Mouse (Mus musculus): ENCODE data around the gene Acat3.
A peak's percentile ranks its signal among the peaks of the same experiment; 100 is the strongest.
"Not testable (repeated sequence)": the region's sequence is repeated elsewhere in the genome, so short reads cannot be mapped to it uniquely, and the experiment has no call there.

The Acat3 gene

DNA sequence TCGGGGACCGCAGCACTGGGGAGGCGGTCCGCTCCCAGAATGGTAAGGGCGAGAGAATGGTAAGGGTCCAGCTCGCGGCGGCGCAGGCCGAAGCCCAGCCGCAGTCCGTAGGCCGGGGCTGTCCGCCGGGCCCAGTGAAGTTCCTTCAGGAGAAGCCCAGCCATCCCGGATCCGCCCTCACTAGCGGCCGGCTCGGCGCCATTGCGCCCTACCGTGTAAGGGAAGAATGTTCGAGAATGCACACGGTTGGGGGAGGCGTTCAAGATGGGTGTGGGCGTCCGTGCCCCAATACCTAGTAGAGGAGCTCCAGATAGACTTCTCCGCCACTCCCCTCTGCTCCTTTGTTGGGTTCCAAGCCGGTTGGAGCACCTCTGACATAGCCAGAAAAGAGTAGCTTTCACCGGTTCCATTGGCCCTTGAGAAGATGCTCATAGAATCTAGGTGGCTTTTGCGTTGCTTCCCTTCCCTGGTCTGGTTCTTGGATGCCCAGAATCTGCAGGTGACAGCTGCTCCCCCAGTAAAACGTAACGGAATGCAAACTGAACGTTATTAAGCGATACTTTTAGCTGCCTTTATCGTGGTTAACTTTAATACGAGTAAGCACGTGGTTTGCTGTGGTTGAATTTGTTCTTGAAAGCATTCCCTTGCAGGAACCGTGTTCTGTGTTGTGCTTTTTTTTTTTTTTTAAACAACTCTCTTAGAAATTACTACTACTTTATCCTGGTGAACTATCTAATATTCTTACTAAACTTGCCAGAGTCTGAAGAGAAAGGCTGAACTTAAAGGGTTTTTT, 23.6 kb downstream of the Acat3 start:
- peak; percentile 61 to 83 for DNase-seq (ENCODE audit: low spot score in 2 of 2)

DNA sequence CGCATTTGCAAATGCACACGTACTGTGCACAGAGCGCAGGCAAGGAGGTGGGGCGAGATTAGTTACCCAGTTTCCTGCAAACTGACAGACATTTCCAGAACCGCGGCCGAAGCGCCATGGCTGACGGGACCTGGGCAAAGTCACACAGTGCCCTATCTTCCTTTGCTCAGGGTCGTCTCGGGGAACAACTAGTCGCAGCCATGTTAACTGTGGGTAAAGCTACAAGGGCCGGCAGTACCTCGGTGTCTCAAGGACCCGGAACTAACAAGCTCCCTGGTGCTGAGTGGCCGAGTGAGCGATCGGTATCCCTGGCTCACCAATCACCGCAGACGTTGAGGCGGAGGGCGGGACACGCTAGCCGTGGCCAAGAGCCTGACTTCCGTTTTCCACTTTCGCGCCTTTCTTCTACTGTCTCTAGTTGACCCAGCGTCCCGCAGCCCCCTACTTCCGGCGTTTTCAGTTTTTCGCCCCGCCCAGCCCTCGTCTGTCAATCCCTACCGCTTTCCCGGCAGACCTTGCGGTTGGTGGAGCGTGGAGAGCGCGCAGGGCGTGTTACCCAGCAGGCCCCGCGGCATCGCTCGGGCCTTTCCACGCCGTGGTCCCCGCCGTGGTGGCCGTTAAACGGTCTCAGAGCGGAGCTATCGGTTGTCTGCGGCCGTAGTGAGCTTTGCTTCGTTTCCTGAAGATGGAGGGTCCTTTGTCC, 24.4 kb downstream of the Acat3 start, which contains the start of gene Mrpl18:
TSS of gene Mrpl18 (minus strand) at position 465 of the 703 bp plus-strand sequence.
- DNase-seq (ENCODE audit: low spot score in 2 of 2), result peak; percentile 98

GRCm38 (mm10) chr17:12915488-12915880, 24.9 kb downstream of the Acat3 start, which contains the start of gene Tcp1:
Tcp1 (plus strand) TSS chr17:12915701.
- DNase-seq (ENCODE audit: low spot score in 2 of 2), result peak in 1 of 2 experiments; percentile 73

DNA sequence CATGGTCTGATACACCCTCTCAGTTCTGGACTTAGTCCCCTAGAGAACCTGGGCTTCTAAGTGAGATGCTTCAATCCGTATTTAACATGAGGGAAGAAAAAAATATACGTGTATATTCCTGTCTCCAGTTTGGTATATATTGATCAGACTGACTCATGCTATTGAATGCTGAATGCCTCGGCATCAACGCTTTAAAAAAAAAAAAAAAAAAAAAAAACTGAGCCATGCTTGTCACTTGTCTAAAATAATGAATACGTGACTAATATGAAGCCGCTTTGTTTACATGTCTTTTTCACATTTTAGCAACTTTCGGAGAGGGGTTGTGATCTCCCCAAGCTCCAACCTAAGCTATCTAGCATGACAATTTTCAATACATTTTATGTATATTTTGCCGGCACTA, 30.0 kb downstream of the Acat3 start:
- no peak for DNase-seq (ENCODE audit: low spot score in 2 of 2)

DNA sequence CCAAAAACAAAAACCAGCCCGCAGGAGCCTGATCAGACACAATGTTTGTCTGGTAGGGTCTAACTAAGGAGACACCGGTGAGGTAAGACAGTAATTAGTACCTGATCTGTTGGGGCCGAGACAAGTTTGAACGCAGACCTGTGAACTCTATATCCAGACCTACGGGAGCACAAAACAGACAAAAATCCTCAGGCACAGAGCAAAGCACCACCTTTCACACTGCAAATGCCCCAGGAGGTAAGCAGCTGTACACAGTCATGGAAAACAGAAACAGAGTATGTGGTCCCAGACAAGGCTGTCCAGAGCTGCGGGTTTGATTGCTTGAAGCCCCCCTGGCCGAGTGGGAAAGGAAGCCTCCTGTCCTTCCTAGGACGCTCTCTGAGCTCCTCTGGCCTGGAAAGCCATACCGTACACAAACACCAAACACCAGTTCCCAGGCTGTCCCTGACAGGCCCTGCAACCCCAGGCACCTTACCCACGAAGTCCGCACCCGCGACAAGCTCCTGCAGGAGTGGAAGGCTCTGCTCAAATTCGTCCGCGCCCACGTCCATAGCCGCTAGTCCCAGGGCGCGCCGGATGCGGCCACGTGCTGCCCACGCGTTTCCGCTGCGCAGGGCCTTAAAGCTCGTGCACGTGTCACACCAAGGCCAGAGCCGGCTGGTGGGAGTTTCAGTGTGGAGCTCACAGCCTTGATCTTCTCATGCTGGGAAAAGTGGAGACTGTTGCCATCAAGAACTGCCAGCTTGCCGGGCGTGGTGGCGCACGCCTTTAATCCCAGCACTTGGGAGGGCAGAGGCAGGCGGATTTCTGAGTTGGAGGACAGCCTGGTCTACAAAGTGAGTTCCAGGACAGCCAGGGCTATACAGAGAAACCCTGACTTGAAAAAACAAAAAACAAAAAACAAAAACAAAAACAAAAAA, 30.8 kb downstream of the Acat3 start, which contains the start of gene Pnldc1:
TSS of gene Pnldc1 (minus strand) at position 870 of the 920 bp plus-strand sequence.
- DNase-seq (ENCODE audit: low spot score in 2 of 2), result no peak

DNA sequence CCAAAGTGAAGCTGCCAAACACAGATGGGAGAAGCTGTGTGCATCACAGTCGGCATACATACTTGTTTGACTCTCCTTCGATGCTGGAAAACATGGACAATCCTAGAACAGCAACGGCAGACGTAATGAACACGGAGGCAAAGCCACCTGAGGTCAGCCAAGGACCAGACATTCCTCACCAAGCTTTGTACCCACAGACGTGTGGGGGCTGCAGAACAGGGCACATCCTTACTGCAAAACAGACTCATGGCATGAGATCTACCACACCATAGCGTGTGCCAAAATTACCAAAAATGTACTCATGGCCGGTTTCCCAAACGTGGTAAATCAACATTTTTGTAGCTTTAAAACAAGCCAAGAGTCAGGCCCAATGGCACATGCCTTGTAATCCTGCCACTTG, 34.0 kb downstream of the Acat3 start:
- no peak for DNase-seq (ENCODE audit: low spot score in 2 of 2)

GRCm38 (mm10) chr17:12905810-12906209, 34.6 kb downstream of the Acat3 start:
- no peak for DNase-seq (ENCODE audit: low spot score in 2 of 2)

- no peak for DNase-seq (ENCODE audit: low spot score in 2 of 2)
Observed at GRCm38 (mm10) chr17:12904349-12904748, 36.1 kb downstream of the Acat3 start.

DNA sequence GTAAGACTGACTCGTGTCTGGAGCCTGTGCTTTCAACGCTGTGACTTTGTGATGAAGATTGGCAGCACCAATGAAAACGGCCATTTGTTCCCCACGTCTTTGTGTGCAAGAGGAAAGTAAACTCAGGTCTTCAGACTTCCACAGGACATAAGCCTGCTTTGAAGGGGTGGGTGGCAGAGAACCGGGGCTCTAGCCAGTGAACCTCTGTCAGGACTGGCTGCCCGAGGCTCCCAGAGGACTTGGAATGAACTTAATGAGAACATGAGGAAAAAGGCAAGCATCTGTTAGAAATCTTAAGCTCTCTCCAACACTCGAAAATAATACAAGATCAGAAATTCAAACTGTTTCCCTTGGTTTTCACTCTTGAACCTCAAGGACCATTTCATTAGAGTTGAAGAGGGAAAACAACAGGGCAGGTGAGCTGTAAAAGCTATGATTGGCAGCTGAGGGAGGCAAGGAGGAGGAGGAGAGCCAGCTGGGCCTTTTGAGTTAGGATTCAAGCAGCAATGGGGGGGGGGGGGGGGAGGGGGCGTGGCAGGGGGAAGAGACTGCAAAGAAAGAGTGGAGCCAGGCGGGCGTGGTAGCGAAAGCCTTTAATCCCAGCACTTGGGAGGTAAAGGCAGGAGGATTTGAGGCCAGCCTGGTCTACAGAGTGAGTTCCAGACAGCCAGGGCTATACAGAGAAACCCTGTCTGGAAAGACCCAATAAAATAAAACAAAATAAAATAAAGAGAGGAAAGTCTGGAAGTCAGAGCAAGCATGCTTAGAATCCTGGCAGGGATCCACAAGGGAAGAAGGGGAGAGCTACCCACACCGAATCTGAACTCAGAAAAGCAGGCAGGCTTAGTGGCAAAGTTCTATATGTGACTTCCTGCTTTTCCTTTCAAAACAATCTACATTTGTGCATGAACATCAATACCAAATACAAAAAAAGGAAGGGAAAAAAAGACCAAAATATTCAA, 36.7 kb downstream of the Acat3 start:
- DNase-seq (ENCODE audit: low spot score in 2 of 2), result no peak

DNA sequence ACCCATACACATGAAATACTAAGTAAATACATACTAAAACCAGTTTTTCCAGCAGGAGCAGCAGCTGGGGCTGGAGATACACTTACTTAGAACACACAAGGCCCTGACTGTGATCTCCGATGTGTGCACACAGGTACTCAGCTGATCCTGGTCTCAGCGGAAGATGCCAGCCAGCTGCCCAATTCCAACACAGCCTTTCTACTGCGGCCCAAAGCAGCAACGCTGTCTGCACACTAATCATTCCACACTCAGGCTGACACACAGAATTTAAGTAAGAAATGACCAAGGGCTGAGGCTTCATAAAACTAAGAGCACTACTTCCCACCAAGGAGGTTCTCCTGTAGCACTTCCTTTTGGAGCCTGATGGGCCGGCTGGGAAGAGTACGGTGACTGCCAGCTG, 38.1 kb downstream of the Acat3 start:
- DNase-seq (ENCODE audit: low spot score in 2 of 2), result no peak

- not testable (repeated sequence) for DNase-seq (ENCODE audit: low spot score in 2 of 2)
Observed at GRCm38 (mm10) chr17:12898607-12899006, 41.8 kb downstream of the Acat3 start.

DNA sequence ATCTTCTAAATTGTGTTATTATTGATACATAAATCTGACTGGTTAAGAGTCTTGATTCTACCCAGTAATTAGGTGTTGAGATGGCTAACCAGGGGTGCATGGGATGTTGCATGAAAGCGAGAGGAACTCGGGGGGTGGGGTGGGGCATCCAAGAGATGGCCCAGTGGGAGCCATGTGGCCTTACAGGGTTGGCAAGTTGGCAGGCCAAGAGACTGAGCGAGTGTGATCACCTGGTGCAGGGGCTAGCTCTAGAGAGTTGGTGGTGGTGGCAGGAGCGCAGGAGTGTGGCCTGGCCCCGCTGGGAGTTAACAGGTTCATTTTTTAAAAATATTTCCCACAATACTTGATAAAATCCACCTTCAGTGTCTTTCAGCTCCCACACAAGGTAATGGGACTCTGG, 42.7 kb downstream of the Acat3 start:
- no peak for DNase-seq (ENCODE audit: low spot score in 2 of 2)

DNA sequence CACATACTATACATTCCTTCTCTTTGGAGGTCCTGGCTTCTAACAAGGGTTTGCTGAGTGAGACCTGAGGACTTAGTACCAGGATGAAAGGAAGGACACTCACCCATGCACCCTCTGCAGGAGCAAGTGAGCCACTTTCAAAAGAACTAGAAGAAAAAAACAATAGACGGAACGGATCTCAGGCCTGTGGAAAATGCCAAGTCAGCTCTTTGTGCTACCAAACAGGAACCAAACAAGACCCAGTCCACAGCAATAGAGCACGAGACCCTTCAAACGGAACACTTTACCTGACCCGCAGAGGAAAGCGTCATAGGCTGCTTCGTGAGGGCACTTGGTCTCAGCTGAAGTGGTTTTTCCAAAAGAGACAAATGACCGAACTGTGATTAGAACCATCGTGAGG, 48.4 kb downstream of the Acat3 start:
- no peak for DNase-seq (ENCODE audit: low spot score in 2 of 2)

- no peak for DNase-seq (ENCODE audit: low spot score in 2 of 2)
Observed at GRCm38 (mm10) chr17:12891054-12891453, 49.3 kb downstream of the Acat3 start.

DNA sequence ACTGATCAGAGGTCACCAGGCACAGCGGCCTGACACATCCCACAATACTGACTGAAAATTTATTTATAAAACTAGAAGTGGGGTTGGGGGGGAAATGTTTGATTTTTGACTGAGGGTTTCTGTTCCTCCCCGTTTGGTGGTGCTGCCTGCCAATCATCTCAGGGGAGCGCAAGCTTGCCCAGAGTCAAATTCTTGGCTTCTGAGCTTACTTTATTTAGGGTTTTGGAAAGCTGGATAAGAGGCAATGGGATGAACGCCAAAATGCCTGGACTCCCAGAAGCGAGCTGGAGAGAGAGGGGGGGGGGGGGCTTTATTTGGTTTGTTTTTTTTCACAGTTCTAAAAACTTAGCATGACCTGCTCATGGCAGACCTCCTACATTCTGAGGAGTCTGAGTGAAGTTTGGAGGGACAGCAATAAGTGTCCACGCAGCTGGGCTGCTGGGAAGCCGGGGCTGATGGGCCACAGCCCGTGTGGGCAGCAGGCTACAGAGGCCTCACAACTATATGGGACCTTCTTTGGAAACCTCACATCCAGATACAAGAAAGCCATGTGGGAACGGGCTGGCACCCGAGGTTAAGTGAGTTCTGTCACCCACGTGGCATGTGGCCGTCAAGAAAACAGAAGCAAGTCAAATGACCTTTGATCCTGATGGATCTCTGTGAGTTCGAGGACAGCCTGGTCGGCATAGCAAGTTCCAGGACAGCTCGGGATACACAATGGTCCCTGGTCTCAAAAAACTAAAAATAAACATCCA, 53.2 kb downstream of the Acat3 start:
- no peak for DNase-seq (ENCODE audit: low spot score in 2 of 2)

DNA sequence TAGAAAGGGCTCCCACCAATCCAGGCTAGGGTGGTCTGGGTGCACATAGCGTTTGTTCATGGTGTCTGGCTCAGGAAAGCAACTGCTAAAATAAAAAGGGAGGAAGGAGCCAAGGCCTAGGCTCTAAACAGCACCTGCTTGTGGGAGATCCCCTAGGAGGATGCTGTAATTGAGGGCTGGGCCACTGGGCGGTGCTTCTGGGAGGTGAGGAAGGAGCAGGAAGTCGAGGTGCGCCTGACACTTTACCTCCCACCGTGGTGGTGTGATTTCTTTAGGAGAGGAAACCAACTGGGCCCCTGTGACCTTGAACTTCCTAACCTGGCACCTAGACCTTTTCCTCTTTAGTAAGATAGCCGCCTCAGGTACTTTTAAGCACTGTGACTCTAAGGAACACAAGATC, 53.8 kb downstream of the Acat3 start:
- no peak for DNase-seq (ENCODE audit: low spot score in 2 of 2)

- no peak for DNase-seq (ENCODE audit: low spot score in 2 of 2)
Observed at GRCm38 (mm10) chr17:12881216-12881615, 59.2 kb downstream of the Acat3 start.

GRCm38 (mm10) chr17:12880178-12880577, 60.2 kb downstream of the Acat3 start:
- peak; percentile 74 to 88 for DNase-seq (ENCODE audit: low spot score in 2 of 2)

GRCm38 (mm10) chr17:12875734-12876133, 64.7 kb downstream of the Acat3 start, which contains the start of gene Mrgprh:
Mrgprh (plus strand) TSS chr17:12876034.
- no peak for DNase-seq (ENCODE audit: low spot score in 2 of 2)
